Mouse (Mus musculus) liver, embryonic 12.5 days (tissue): Measurements from ENCODE around the gene Zfp420. TPM values are rescaled to one million over a fixed set of nuclear protein-coding genes. Genes with fewer than 3 reads are reported as not detected.

Source experiments
- ATAC-seq: fragments of 200-750 bp; cut with Nextera tagmentation; 2 replicates; pipeline ENCODE4 v1.8.0; 2017; ENCODE audit warnings: moderate number of reproducible peaks, mild to moderate bottlenecking, moderate library complexity
- H3K27ac ChIP-seq: fragments of 300-500 bp; sonication (generic); 2 replicates; pipeline ENCODE4 v1.5.1; 2016; ENCODE audit warnings: mild to moderate bottlenecking
- H3K27me3 ChIP-seq: fragments of 300-500 bp; sonication (generic); replicated peaks from 2 replicates; pipeline ENCODE4 v1.6.1; 2016; ENCODE audit warnings: mild to moderate bottlenecking, moderate library complexity
- H3K36me3 ChIP-seq: fragments of 300-500 bp; sonication (generic); 2 replicates; pipeline ENCODE4 v1.6.1; 2016; ENCODE audit warnings: mild to moderate bottlenecking, moderate library complexity
- H3K4me1 ChIP-seq: fragments of 300-500 bp; sonication (generic); 2 replicates; pipeline ENCODE4 v1.6.1; 2016
- H3K4me2 ChIP-seq: fragments of 300-500 bp; sonication (generic); 2 replicates; pipeline ENCODE4 v1.6.1; 2016; ENCODE audit warnings: mild to moderate bottlenecking, moderate library complexity
- H3K4me3 ChIP-seq: fragments of 300-500 bp; sonication (generic); 2 replicates; pipeline ENCODE4 v1.5.1; 2016; ENCODE audit warnings: mild to moderate bottlenecking, moderate library complexity
- H3K9ac ChIP-seq: fragments of 300-500 bp; sonication (generic); 2 replicates; pipeline ENCODE4 v1.6.1; 2016; ENCODE audit warnings: mild to moderate bottlenecking, moderate library complexity
- H3K9me3 ChIP-seq: fragments of 300-500 bp; sonication (generic); replicated peaks from 2 replicates; pipeline ENCODE4 v1.6.1; 2016; ENCODE audit warnings: mild to moderate bottlenecking, moderate library complexity
- WGBS: fragments of 180-500 bp; shearing (Covaris S2); methylation state at CpG from one replicate; pipeline ENCODE4 v1.1.7; 2016; ENCODE audit not compliant: insufficient replicate concordance; 5-methylcytosine and 5-hydroxymethylcytosine counted together
- polyA plus RNA-seq: library from polyadenylated mRNA; unstranded; fragments of >200 nt; fragmentation: Nextera tagmentation; extraction: Ambion mirVana; gene quantifications from 2 replicates; pipeline ENCODE4 v1.2.1, GENCODE M21; 2016

Zfp420 gene
- polyA plus RNA-seq, 1 experiment from 2014 or later = 1.9 TPM

- under 1% methylated on average over 22 of the region's 22 CpGs for WGBS
- Histone ChIP-seq H3K4me2 (peak within 1 kb of the TSS; percentile 83), H3K4me3 (peak within 1 kb of the TSS; percentile 70), H3K27me3 (no peaks in the 10 kb centered on the region), H3K9me3 (no peaks in the 10 kb centered on the region), H3K36me3 (peaks cover 16% of the 10 kb centered on the region), H3K9ac (peak within 1 kb of the TSS; percentile 73), H3K4me1 (peaks cover 21% of the 10 kb centered on the region), H3K27ac (peak within 1 kb of the TSS; percentile 88)
- peak; percentile 80 for ATAC-seq
Measured at GRCm38 (mm10) chr7:29905966-29906681, 46.3 kb downstream of the Zfp420 start, which contains the start of gene Zfp27. Gene Zfp27 (minus strand): TSS chr7:29906572.

- Histone ChIP-seq H3K4me3 (peak overlapping the region; percentile 70), H3K9me3 (no peaks in the 10 kb centered on the region), H3K4me1 (peaks cover 21% of the 10 kb centered on the region), H3K27me3 (no peaks in the 10 kb centered on the region), H3K27ac (no peak overlapping the region), H3K9ac (0 out of 2 replicates have a peak overlapping the region, but pooled peaks have one; percentile 22), H3K36me3 (peaks cover 12% of the 10 kb centered on the region), H3K4me2 (peak overlapping the region; percentile 83)
- 25% methylated on average over 8 of the region's 8 CpGs for WGBS
- no peak for ATAC-seq
Measured at GRCm38 (mm10) chr7:29906682-29907058, 46.9 kb downstream of the Zfp420 start.

GRCm38 (mm10) chr7:29907206-29907605, 47.4 kb downstream of the Zfp420 start:
- peaks cover 15% of the 10 kb centered on the region for H3K36me3 ChIP-seq
- no peak overlapping the region for H3K27ac ChIP-seq
- H3K4me1 ChIP-seq = peaks cover 21% of the 10 kb centered on the region
- no peak for ATAC-seq
- WGBS = 76% methylated on average over 5 of the region's 5 CpGs
- H3K4me3 ChIP-seq = no peak overlapping the region
- peak overlapping the region; percentile 83 for H3K4me2 ChIP-seq
- no peak overlapping the region for H3K9ac ChIP-seq
- no peaks in the 10 kb centered on the region for H3K9me3 ChIP-seq
- no peaks in the 10 kb centered on the region for H3K27me3 ChIP-seq

- H3K36me3 ChIP-seq = peaks cover 19% of the 10 kb centered on the region
- peak within 1 kb of the TSS; percentile 70 for H3K4me3 ChIP-seq
- 2% methylated on average over 33 of the region's 33 CpGs for WGBS
- H3K27me3 ChIP-seq = no peaks in the 10 kb centered on the region
- no peaks in the 10 kb centered on the region for H3K9me3 ChIP-seq
- H3K9ac ChIP-seq = peak within 1 kb of the TSS; percentile 66
- ATAC-seq = peak; percentile 66
- peak within 1 kb of the TSS; percentile 13; the same call in 1 of the 2 replicates for H3K27ac ChIP-seq
- H3K4me2 ChIP-seq = peak within 1 kb of the TSS; percentile 83
- H3K4me1 ChIP-seq = peaks cover 21% of the 10 kb centered on the region
Measured at GRCm38 (mm10) chr7:29908130-29908950, 48.6 kb downstream of the Zfp420 start, which contains the start of gene Zfp383. Gene Zfp383 (plus strand): TSS chr7:29908223.

- WGBS = 63% methylated on average over 2 of the region's 2 CpGs
- Histone ChIP-seq H3K4me1 (peaks cover 21% of the 10 kb centered on the region), H3K9ac (no peak overlapping the region), H3K36me3 (peaks cover 31% of the 10 kb centered on the region), H3K9me3 (no peaks in the 10 kb centered on the region), H3K4me2 (no peak overlapping the region), H3K27me3 (no peaks in the 10 kb centered on the region), H3K27ac (no peak overlapping the region), H3K4me3 (no peak overlapping the region)
- ATAC-seq = no peak
Measured at GRCm38 (mm10) chr7:29910252-29910651, 50.5 kb downstream of the Zfp420 start.

GRCm38 (mm10) chr7:29912172-29912571, 52.4 kb downstream of the Zfp420 start:
- Histone ChIP-seq H3K9me3 (no peaks in the 10 kb centered on the region), H3K4me3 (no peak overlapping the region), H3K4me1 (peaks cover 15% of the 10 kb centered on the region), H3K36me3 (peaks cover 39% of the 10 kb centered on the region), H3K27ac (no peak overlapping the region), H3K27me3 (no peaks in the 10 kb centered on the region), H3K9ac (no peak overlapping the region), H3K4me2 (no peak overlapping the region)
- WGBS = 75% methylated on average over 13 of the region's 13 CpGs
- ATAC-seq = no peak

GRCm38 (mm10) chr7:29917371-29918061, 57.7 kb downstream of the Zfp420 start:
- no peak overlapping the region for H3K9ac ChIP-seq
- H3K36me3 ChIP-seq = peaks cover 31% of the 10 kb centered on the region
- no peak overlapping the region for H3K4me2 ChIP-seq
- H3K4me3 ChIP-seq = no peak overlapping the region
- WGBS = 57% methylated on average over 6 of the region's 6 CpGs
- H3K27me3 ChIP-seq = no peaks in the 10 kb centered on the region
- H3K27ac ChIP-seq = no peak overlapping the region
- H3K9me3 ChIP-seq = no peaks in the 10 kb centered on the region
- H3K4me1 ChIP-seq = no peaks in the 10 kb centered on the region
- ATAC-seq = no peak

GRCm38 (mm10) chr7:29918062-29918453, 58.3 kb downstream of the Zfp420 start:
- no peak overlapping the region for H3K9ac ChIP-seq
- WGBS = 77% methylated on average over 4 of the region's 4 CpGs
- H3K27ac ChIP-seq = no peak overlapping the region

GRCm38 (mm10) chr7:29921439-29922093, 61.8 kb downstream of the Zfp420 start:
- Histone ChIP-seq H3K27me3 (no peaks in the 10 kb centered on the region), H3K4me3 (no peak overlapping the region), H3K4me2 (no peak overlapping the region), H3K9ac (no peak overlapping the region), H3K36me3 (no peaks in the 10 kb centered on the region), H3K9me3 (no peaks in the 10 kb centered on the region), H3K4me1 (no peaks in the 10 kb centered on the region), H3K27ac (no peak overlapping the region)
- 59% methylated on average over 6 of the region's 6 CpGs for WGBS
- no peak for ATAC-seq

More at GRCm38 (mm10) chr7:29918062-29918453, 58.3 kb downstream of the Zfp420 start:
- ATAC-seq = no peak
- Histone ChIP-seq H3K4me3 (no peak overlapping the region), H3K4me2 (no peak overlapping the region), H3K9me3 (no peaks in the 10 kb centered on the region), H3K4me1 (no peaks in the 10 kb centered on the region), H3K36me3 (peaks cover 27% of the 10 kb centered on the region), H3K27me3 (no peaks in the 10 kb centered on the region)

- WGBS = 57% methylated on average over 2 of the region's 2 CpGs
- Histone ChIP-seq H3K4me2 (no peak overlapping the region), H3K27ac (no peak overlapping the region), H3K4me1 (no peaks in the 10 kb centered on the region), H3K9me3 (no peaks in the 10 kb centered on the region), H3K27me3 (no peaks in the 10 kb centered on the region), H3K9ac (no peak overlapping the region), H3K4me3 (no peak overlapping the region), H3K36me3 (no peaks in the 10 kb centered on the region)
- ATAC-seq = no peak
Measured at GRCm38 (mm10) chr7:29922780-29923179, 63.0 kb downstream of the Zfp420 start.
